Mouse (Mus musculus) lung, postnatal 0 days (tissue): Measurements from ENCODE around the gene Slc5a4b.

Experiments used
- CTCF ChIP-seq: IDR thresholded peaks from 2 replicates; pipeline ENCODE4 v1.5.1; 2016; ENCODE audit warnings: antibody characterized with exemption, mild to moderate bottlenecking
- EP300 ChIP-seq: IDR thresholded peaks from 2 replicates; pipeline ENCODE4 v1.6.1; 2016; ENCODE audit warnings: antibody characterized with exemption, mild to moderate bottlenecking, control low read depth

DNA sequence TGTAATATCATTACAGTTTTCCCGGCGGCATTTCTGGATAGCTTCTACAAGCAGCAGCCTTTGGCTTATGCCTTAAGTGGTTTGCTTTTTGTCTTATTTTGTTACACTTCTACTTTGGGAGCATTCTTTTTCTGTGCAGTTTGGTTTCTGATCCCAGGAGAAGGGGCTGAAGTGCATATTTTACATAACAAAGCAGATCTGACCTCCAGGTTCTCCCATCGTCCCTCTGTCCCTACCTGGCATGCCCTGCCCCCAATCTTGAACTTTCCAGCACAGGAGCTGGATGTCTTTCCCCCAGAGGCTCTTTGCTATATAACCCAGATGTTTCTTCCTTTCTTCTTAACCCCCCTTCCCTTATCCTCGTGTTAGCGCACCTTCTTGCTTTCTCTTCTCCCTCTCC lies 65.4 kb downstream of the Slc5a4b start:
- no peak for TF ChIP-seq CTCF
- no peak for TF ChIP-seq EP300
